Mouse (Mus musculus) lung, postnatal 0 days (tissue): ENCODE results near the gene Timd2. TPM values are rescaled to one million over a fixed set of nuclear protein-coding genes. Genes with fewer than 3 reads are reported as not detected.
"Not testable (repeated sequence)": the region's sequence is repeated elsewhere in the genome, so short reads cannot be mapped to it uniquely, and the experiment has no call there.

Experiments
- ATAC-seq: fragments of 200-750 bp; cut with Nextera tagmentation; 2 replicates; pipeline ENCODE4 v1.8.0; 2017; ENCODE audit warnings: moderate library complexity
- DNase-seq: peaks from one replicate; pipeline ENCODE4 v3.0.0-alpha.2; 2016; ENCODE audit warnings: low spot score
- H3K27ac ChIP-seq: fragments of 300-500 bp; sonication (generic); 2 replicates; pipeline ENCODE4 v1.5.1; 2014; ENCODE audit warnings: antibody characterized with exemption, mild to moderate bottlenecking, low read length, mixed read lengths
- H3K27me3 ChIP-seq: fragments of 300-500 bp; sonication (generic); replicated peaks from 2 replicates; pipeline ENCODE4 v1.6.1; 2014; ENCODE audit warnings: low read length, mixed read lengths; ENCODE audit not compliant: insufficient read depth
- H3K36me3 ChIP-seq: fragments of 300-500 bp; sonication (generic); 2 replicates; pipeline ENCODE4 v1.6.1; 2014; ENCODE audit warnings: low read length, mixed read lengths; ENCODE audit not compliant: insufficient read depth
- H3K4me1 ChIP-seq: fragments of 300-500 bp; sonication (generic); 2 replicates; pipeline ENCODE4 v1.6.1; 2014; ENCODE audit warnings: antibody characterized with exemption, low read depth, low read length, mixed read lengths; ENCODE audit not compliant: insufficient read depth
- H3K4me2 ChIP-seq: fragments of 300-500 bp; sonication (generic); replicated peaks from 2 replicates; pipeline ENCODE4 v1.6.1; 2014; ENCODE audit warnings: low read depth, mild to moderate bottlenecking, low read length, moderate library complexity, mixed read lengths
- H3K4me3 ChIP-seq: fragments of 300-500 bp; sonication (generic); 2 replicates; pipeline ENCODE4 v1.5.1; 2014; ENCODE audit warnings: low read depth, low read length
- H3K9ac ChIP-seq: fragments of 300-500 bp; sonication (generic); replicated peaks from 2 replicates; pipeline ENCODE4 v1.6.1; 2014; ENCODE audit warnings: low read depth, mild to moderate bottlenecking
- H3K9me3 ChIP-seq: fragments of 300-500 bp; sonication (generic); 2 replicates; pipeline ENCODE4 v1.6.1; 2016; ENCODE audit warnings: low read length, mixed read lengths
- CTCF ChIP-seq: IDR thresholded peaks from 2 replicates; pipeline ENCODE4 v1.5.1; 2016; ENCODE audit warnings: antibody characterized with exemption, mild to moderate bottlenecking
- EP300 ChIP-seq: IDR thresholded peaks from 2 replicates; pipeline ENCODE4 v1.6.1; 2016; ENCODE audit warnings: antibody characterized with exemption, mild to moderate bottlenecking, control low read depth
- WGBS: fragments of 180-500 bp; shearing (Covaris S2); extraction: QIAGEN DNeasy Blood & Tissue Kit; methylation state at CpG from one replicate; pipeline ENCODE4 v1.1.7; 2014; 5-methylcytosine and 5-hydroxymethylcytosine counted together
- polyA plus RNA-seq: library from polyadenylated mRNA; unstranded; fragments of >200 nt; fragmentation: Nextera tagmentation; extraction: Ambion mirVana; gene quantifications from 2 replicates; pipeline ENCODE4 v1.2.1, GENCODE M21; 2015

Gene Timd2
- polyA plus RNA-seq, 1 experiment from 2014 or later, result 0.12 TPM

GRCm38 (mm10) chr11:46665599-46666522, 41.0 kb downstream of the Timd2 start:
- no peaks in the 10 kb centered on the region for H3K36me3 ChIP-seq
- ATAC-seq, result no peak
- H3K9me3 ChIP-seq, result no peaks in the 10 kb centered on the region
- no peaks in the 10 kb centered on the region for H3K4me1 ChIP-seq
- DNase-seq, result peak; percentile 44
- no peak overlapping the region for H3K9ac ChIP-seq
- TF ChIP-seq EP300 (no peak), CTCF (peak; percentile 71)
- H3K4me2 ChIP-seq, result no peak overlapping the region
- H3K27me3 ChIP-seq, result no peaks in the 10 kb centered on the region
- 62% methylated on average over 6 of the region's 6 CpGs for WGBS
- H3K27ac ChIP-seq, result no peak overlapping the region
- H3K4me3 ChIP-seq, result no peak overlapping the region

GRCm38 (mm10) chr11:46663215-46663614, 43.6 kb downstream of the Timd2 start:
- DNase-seq, result no peak
- no peaks in the 10 kb centered on the region for H3K9me3 ChIP-seq
- no peak overlapping the region for H3K4me3 ChIP-seq
- H3K27me3 ChIP-seq, result no peaks in the 10 kb centered on the region
- WGBS, result 66% methylated on average over 4 of the region's 4 CpGs
- H3K4me1 ChIP-seq, result no peaks in the 10 kb centered on the region
- H3K4me2 ChIP-seq, result no peak overlapping the region
- no peak overlapping the region for H3K9ac ChIP-seq
- no peak for TF ChIP-seq EP300
- TF ChIP-seq CTCF, result no peak
- ATAC-seq, result no peak
- H3K27ac ChIP-seq, result no peak overlapping the region
- H3K36me3 ChIP-seq, result no peaks in the 10 kb centered on the region

- H3K9me3 ChIP-seq, result no peaks in the 10 kb centered on the region
- no peaks in the 10 kb centered on the region for H3K4me1 ChIP-seq
- no peak for DNase-seq
- H3K36me3 ChIP-seq, result no peaks in the 10 kb centered on the region
- 73% methylated on average over 3 of the region's 3 CpGs for WGBS
- ATAC-seq, result no peak
- H3K4me2 ChIP-seq, result no peak overlapping the region
- H3K27ac ChIP-seq, result no peak overlapping the region
- TF ChIP-seq EP300, result no peak
- no peak for TF ChIP-seq CTCF
- H3K9ac ChIP-seq, result no peak overlapping the region
- H3K27me3 ChIP-seq, result no peaks in the 10 kb centered on the region
- no peak overlapping the region for H3K4me3 ChIP-seq
Observed at GRCm38 (mm10) chr11:46652476-46652875, 54.4 kb downstream of the Timd2 start.

GRCm38 (mm10) chr11:46649655-46650054, 57.2 kb downstream of the Timd2 start:
- H3K4me3 ChIP-seq, H3K27me3 ChIP-seq, DNase-seq, H3K4me1 ChIP-seq, H3K36me3 ChIP-seq, H3K4me2 ChIP-seq, ATAC-seq, H3K27ac ChIP-seq, H3K9ac ChIP-seq, H3K9me3 ChIP-seq: not testable (repeated sequence)
- 49% methylated on average over 3 of the region's 3 CpGs for WGBS

GRCm38 (mm10) chr11:46644824-46645223, 62.0 kb downstream of the Timd2 start:
- Histone ChIP-seq H3K4me1 (no peaks in the 10 kb centered on the region), H3K4me2 (no peak overlapping the region), H3K27ac (no peak overlapping the region), H3K36me3 (no peaks in the 10 kb centered on the region), H3K4me3 (no peak overlapping the region), H3K27me3 (no peaks in the 10 kb centered on the region), H3K9ac (no peak overlapping the region), H3K9me3 (no peaks in the 10 kb centered on the region)
- 58% methylated on average over 1 of the region's 1 CpGs for WGBS
- ATAC-seq (no peak), DNase-seq (no peak)
- TF ChIP-seq CTCF, result no peak
- TF ChIP-seq EP300, result no peak

GRCm38 (mm10) chr11:46636568-46636967, 70.3 kb downstream of the Timd2 start:
- DNase-seq, result no peak
- Histone ChIP-seq H3K4me1 (no peaks in the 10 kb centered on the region), H3K4me2 (no peak overlapping the region), H3K27ac (no peak overlapping the region), H3K36me3 (no peaks in the 10 kb centered on the region), H3K9ac (no peak overlapping the region), H3K9me3 (no peaks in the 10 kb centered on the region), H3K27me3 (no peaks in the 10 kb centered on the region), H3K4me3 (no peak overlapping the region)
- 63% methylated on average over 3 of the region's 3 CpGs for WGBS
- ATAC-seq, result no peak
- TF ChIP-seq CTCF (no peak), EP300 (no peak)

GRCm38 (mm10) chr11:46635516-46635915, 71.3 kb downstream of the Timd2 start:
- H3K4me2 ChIP-seq, H3K4me3 ChIP-seq, H3K9me3 ChIP-seq, H3K9ac ChIP-seq, H3K4me1 ChIP-seq, H3K27me3 ChIP-seq, ATAC-seq, H3K27ac ChIP-seq, DNase-seq, H3K36me3 ChIP-seq: not testable (repeated sequence)
- 79% methylated on average over 4 of the region's 4 CpGs for WGBS
